In genomic region chr6:86277620-86278019, GRCm38 (mm10) we compare ENCODE assay signal across 24 mouse cellular contexts.
DNase-seq lines count a peak whose midpoint lies in the region; TF ChIP-seq lines count a peak whose summit lies in the region.
"Had no signal": no experiment of that assay in that cellular context is flagged by ENCODE, and none has a peak within 500 bp of the region (broad histone marks: within the 10 kb centered on the region; RNA-seq: fewer than 3 reads in every experiment).

No protein-coding gene starts in this region.

- no peak overlapping the region for H3K4me2 ChIP-seq in CH12.LX (ENCODE audit: insufficient read depth, low read depth, poor library complexity, severe bottlenecking)
- H3K4me2 ChIP-seq: hindbrain, embryonic 12.5 days; limb, embryonic 12.5 days; liver, embryonic 12.5 days; lung, embryonic 15.5 days; midbrain, embryonic 13.5 days had no signal

- H3K4me1 ChIP-seq in CH12.LX (ENCODE audit: control insufficient read depth in 1 of 2, insufficient read depth in 2 of 2) (no peaks in the 10 kb centered on the region), MEL (ENCODE audit: control insufficient read depth in 1 of 2, insufficient read depth in 2 of 2, low read length in 2 of 2) (no peaks in the 10 kb centered on the region)
- H3K4me1 ChIP-seq: hindbrain, embryonic 12.5 days; limb, embryonic 12.5 days; liver, embryonic 12.5 days; lung, embryonic 15.5 days had no signal

- DNase-seq in layer of hippocampus, adult 2 months (ENCODE audit: low spot score in 2 of 2), result no peak
- DNase-seq in layer of hippocampus, postnatal 10 days (ENCODE audit: low spot score in 2 of 2), result no peak
- DNase-seq in CH12.LX (ENCODE audit: extremely low read depth) (peak; percentile 6), MEL (ENCODE audit: low read depth, low spot score) (peak; percentile 16)
- DNase-seq in thymus, postnatal 14 days, result peak; percentile 14
- DNase-seq in ovary, postnatal 14 days (ENCODE audit: low spot score), result no peak
- no peak for DNase-seq in left cerebral cortex, postnatal 4 days
- DNase-seq: B cell, adult 2 months; cerebellum, adult 9-10 months; forebrain, postnatal 0 days; gastrocnemius, postnatal 25 days; kidney, adult 8-10 months; kidney, postnatal 10 days; lung, postnatal 36 days; right cerebral cortex, postnatal 25 days had no signal

- intact Hi-C loops in left cerebral cortex, postnatal 4 days (cut with DNase I), result no loop called here

- dilution Hi-C loops in CH12.LX (cut with MboI; ENCODE audit: extremely low pct_ligation_motif_present, extremely low pct_unique_long_range_greater_than_20kb, low sequenced_read_pairs), result no loop called here

- no peak for TF ChIP-seq POLR2A in CH12.LX (IDR thresholded peaks at IDR 0.05; ENCODE audit: low read depth, low read length)
- no peak for TF ChIP-seq POLR2A in MEL (IDR thresholded peaks at IDR 0.05; ENCODE audit: control insufficient read depth in 1 of 2, insufficient read depth in 1 of 2, low read depth in 1 of 2, low read length in 2 of 2, poor library complexity in 1 of 2)

- TF ChIP-seq EP300 in CH12.LX (IDR thresholded peaks at IDR 0.05; ENCODE audit: low read length), result no peak
- TF ChIP-seq EP300 in MEL (IDR thresholded peaks at IDR 0.05; ENCODE audit: low read depth in 1 of 2, low read length in 2 of 2), result no peak

- peak; percentile 62 for TF ChIP-seq CTCF in layer of hippocampus, adult 2 months (conservative IDR thresholded peaks at IDR 0.05)
- peak; percentile 13 to 44; a peak in 2 of 4 replicates for TF ChIP-seq CTCF in CH12.LX (conservative IDR thresholded peaks at IDR 0.05 in 1 of 2, IDR thresholded peaks at IDR 0.05 in 1 of 2; ENCODE audit: low read depth in 2 of 2, low read length in 2 of 2)
- peak in 2 of 3 experiments; percentile 13 to 29; a peak in 2 of 6 replicates for TF ChIP-seq CTCF in MEL (IDR thresholded peaks at IDR 0.05 in 2 of 3, conservative IDR thresholded peaks at IDR 0.05 in 1 of 3; ENCODE audit: control insufficient read depth in 1 of 3, insufficient read depth in 1 of 3, low read depth in 2 of 3, low read length in 3 of 3, poor library complexity in 1 of 3, severe bottlenecking in 1 of 3)

- H3K79me2 ChIP-seq in CH12.LX (replicated peaks; ENCODE audit: control insufficient read depth, extremely low read depth, insufficient read depth, poor library complexity, severe bottlenecking) (no peaks in the 10 kb centered on the region), MEL (ENCODE audit: control insufficient read depth, insufficient read depth, low read length, poor library complexity) (no peaks in the 10 kb centered on the region)

- no peak overlapping the region for H3K4me3 ChIP-seq in layer of hippocampus, adult 2 months
- no peak overlapping the region for H3K4me3 ChIP-seq in CH12.LX (replicated peaks in 1 of 3; ENCODE audit: low read depth in 2 of 3, low read length in 2 of 3, poor library complexity in 1 of 3)
- H3K4me3 ChIP-seq in MEL (ENCODE audit: control insufficient read depth in 1 of 2, insufficient read depth in 1 of 2, low read depth in 2 of 2, low read length in 2 of 2), result no peak overlapping the region
- H3K4me3 ChIP-seq: embryonic facial prominence, embryonic 10.5 days; forebrain, embryonic 10.5 days; hindbrain, embryonic 12.5 days; limb, embryonic 12.5 days; liver, embryonic 12.5 days; lung, embryonic 15.5 days; megakaryocyte, embryonic 14.5 days; midbrain, embryonic 13.5 days had no signal

- peaks cover 7% of the 10 kb centered on the region for H3K9me3 ChIP-seq in CH12.LX (replicated peaks; ENCODE audit: low read length)
- H3K9me3 ChIP-seq in MEL (replicated peaks; ENCODE audit: insufficient read depth, low read length), result no peaks in the 10 kb centered on the region
- H3K9me3 ChIP-seq: embryonic facial prominence, embryonic 10.5 days; G1E; hindbrain, embryonic 12.5 days; limb, embryonic 12.5 days; liver, embryonic 12.5 days; lung, embryonic 15.5 days; midbrain, embryonic 13.5 days had no signal

- no peak overlapping the region for H3K27ac ChIP-seq in layer of hippocampus, adult 2 months
- no peak overlapping the region for H3K27ac ChIP-seq in CH12.LX (ENCODE audit: insufficient read depth, low read depth)
- H3K27ac ChIP-seq in MEL (ENCODE audit: control insufficient read depth, low read depth, low read length), result no peak overlapping the region
- H3K27ac ChIP-seq: embryonic facial prominence, embryonic 10.5 days; forebrain, embryonic 10.5 days; hindbrain, embryonic 12.5 days; limb, embryonic 12.5 days; liver, embryonic 12.5 days; lung, embryonic 15.5 days; midbrain, embryonic 13.5 days had no signal

- no peaks in the 10 kb centered on the region for H3K36me3 ChIP-seq in CH12.LX (replicated peaks in 1 of 2; ENCODE audit: control insufficient read depth in 1 of 2, insufficient read depth in 1 of 2, low read length in 1 of 2)
- no peaks in the 10 kb centered on the region for H3K36me3 ChIP-seq in MEL (ENCODE audit: control insufficient read depth in 1 of 2, insufficient read depth in 2 of 2, low read length in 2 of 2)
- H3K36me3 ChIP-seq: embryonic facial prominence, embryonic 10.5 days; forebrain, embryonic 10.5 days; hindbrain, embryonic 12.5 days; limb, embryonic 12.5 days; liver, embryonic 12.5 days; lung, embryonic 15.5 days; midbrain, embryonic 13.5 days had no signal

- H3K27me3 ChIP-seq in CH12.LX (replicated peaks) (peaks cover 77% of the 10 kb centered on the region), MEL (ENCODE audit: control insufficient read depth in 1 of 2, insufficient read depth in 2 of 2, low read length in 2 of 2) (peaks cover 0 to 3% of the 10 kb centered on the region in 2 experiments; a peak in 2 of 4 replicates)
- H3K27me3 ChIP-seq: hindbrain, embryonic 12.5 days; limb, embryonic 12.5 days; liver, embryonic 12.5 days; lung, embryonic 15.5 days had no signal

- H3K9ac ChIP-seq in CH12.LX (ENCODE audit: insufficient read depth, low read depth) (no peak overlapping the region), MEL (ENCODE audit: control insufficient read depth, low read depth, low read length, poor library complexity, severe bottlenecking) (no peak overlapping the region)
- H3K9ac ChIP-seq: forebrain, postnatal 0 days; hindbrain, embryonic 12.5 days; limb, embryonic 12.5 days; liver, embryonic 12.5 days; lung, embryonic 15.5 days; midbrain, embryonic 13.5 days had no signal

- in situ Hi-C loops in CH12.LX (cut with MboI; ENCODE audit: low pct_ligation_motif_present, low pct_unique_long_range_greater_than_20kb, low sequenced_read_pairs), result no loop called here

- TF ChIP-seq RAD21 in CH12.LX (IDR thresholded peaks at IDR 0.05; ENCODE audit: low read depth, low read length) (peak; percentile 8), MEL (IDR thresholded peaks at IDR 0.05; ENCODE audit: low read depth, low read length) (peak; percentile 9)

TF ChIP-seq in CH12.LX, 34 proteins besides CTCF, POLR2A, EP300 and RAD21:
- TF ChIP-seq SIN3A (IDR thresholded peaks at IDR 0.05; ENCODE audit: low read length), result no peak
- no peak for TF ChIP-seq CHD2 (IDR thresholded peaks at IDR 0.05; ENCODE audit: low read length)
- TF ChIP-seq SMC3 (IDR thresholded peaks at IDR 0.05; ENCODE audit: low read depth, low read length), result peak; percentile 45

TF ChIP-seq in MEL, 35 proteins besides CTCF, POLR2A, EP300 and RAD21:
- TF ChIP-seq KAT2A (conservative IDR thresholded peaks at IDR 0.05; ENCODE audit: low read depth, low read length) (no peak), TCF12 (IDR thresholded peaks at IDR 0.05; ENCODE audit: low read depth, low read length) (no peak), SMC3 (IDR thresholded peaks at IDR 0.05; ENCODE audit: low read depth, low read length) (peak; percentile 34; the same call in 1 of the 2 replicates)

Comparison
In these comparisons a context has a peak if more than half of its experiments do, and no peak if none do; other contexts are left out.
1. DNase-seq: peak in CH12.LX (single experiment), MEL (single experiment) and thymus, postnatal 14 days (single experiment); none in layer of hippocampus, adult 2 months (0 of 2), layer of hippocampus, postnatal 10 days (0 of 2), ovary, postnatal 14 days (single experiment) and left cerebral cortex, postnatal 4 days (single experiment).
2. Peak in every context shown above with its lines, with median percentiles within 50 percentile points of each other: CTCF ChIP-seq.